Mouse (Mus musculus): ENCODE data around the gene Cmss1. TPM values are rescaled to one million over a fixed set of nuclear protein-coding genes. Genes with fewer than 3 reads are reported as not detected.

The Cmss1 gene
- total and polyA plus RNA-seq, 2 experiments from 2014 or later: 17.0 to 50.3 TPM

DNA sequence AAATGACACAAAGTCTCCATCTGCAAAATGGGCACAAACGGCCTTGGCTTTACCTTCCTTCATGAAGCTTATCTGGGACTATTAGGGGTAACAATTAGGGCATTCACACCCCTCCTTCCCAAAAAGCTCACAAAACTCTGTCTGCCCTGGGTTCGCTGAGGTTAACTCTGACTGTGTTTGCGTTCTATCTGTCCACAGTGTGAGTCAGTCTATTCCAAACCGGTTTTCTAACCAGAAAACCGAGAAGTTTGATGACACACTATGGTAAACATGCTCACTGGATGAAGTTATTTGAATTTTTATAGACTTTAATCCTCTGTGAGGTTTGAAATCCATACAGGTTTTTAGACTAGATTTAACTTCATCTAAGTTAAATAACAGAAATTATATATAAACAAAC, 81.6 kb downstream of the Cmss1 start:
- TF ChIP-seq CTCF (IDR thresholded peaks at IDR 0.05; ENCODE audit: low read depth): no peak
- TF ChIP-seq EP300 (IDR thresholded peaks at IDR 0.05; ENCODE audit: low read depth): no peak
- H3K4me3 ChIP-seq (ENCODE audit: low read depth, low read length): no peak overlapping the region
- WGBS: 82% methylated on average over 5 of the region's 5 CpGs
- H3K9me3 ChIP-seq (replicated peaks; ENCODE audit: control insufficient read depth, low read length): no peaks in the 10 kb centered on the region
- DNase-seq (ENCODE audit: low spot score) (no peak), ATAC-seq (ENCODE audit: insufficient read depth, low read depth) (no peak)
- H3K27me3 ChIP-seq (ENCODE audit: control insufficient read depth, insufficient read depth, low read length): no peaks in the 10 kb centered on the region
- H3K4me2 ChIP-seq (ENCODE audit: low read depth, low read length): no peak overlapping the region
- H3K4me1 ChIP-seq (ENCODE audit: control insufficient read depth, insufficient read depth): peaks cover 20% of the 10 kb centered on the region
- 0 out of 2 replicates have a peak, but pooled peaks cover 4% of the 10 kb centered on the region for H3K36me3 ChIP-seq (replicated peaks; ENCODE audit: control insufficient read depth, insufficient read depth, low read length)
- no peak overlapping the region for H3K27ac ChIP-seq (ENCODE audit: low read depth)
- no peak overlapping the region for H3K9ac ChIP-seq (replicated peaks; ENCODE audit: low read depth, low read length)

DNA sequence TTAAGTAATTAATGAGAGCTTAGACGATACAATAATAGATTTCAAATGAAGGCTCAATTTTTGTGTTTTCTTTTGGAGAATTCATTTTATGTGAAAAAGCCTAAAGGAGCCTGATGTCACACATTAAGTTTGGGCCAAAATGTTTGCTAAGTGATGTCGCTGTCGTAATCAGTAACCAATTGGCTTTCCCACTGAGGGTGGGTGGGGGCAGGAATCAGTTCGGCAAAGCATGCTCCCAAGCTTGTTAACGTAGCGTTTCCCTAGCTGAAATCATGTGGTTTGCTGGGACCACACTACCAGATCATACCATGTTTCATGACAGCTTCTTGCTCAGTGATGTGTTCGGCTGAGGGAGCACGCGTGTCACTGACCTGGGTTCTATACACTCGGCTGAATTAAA, 91.0 kb downstream of the Cmss1 start:
- H3K4me2 ChIP-seq (ENCODE audit: low read depth, low read length): no peak overlapping the region
- no peaks in the 10 kb centered on the region; the same call in 1 of the 2 replicates for H3K36me3 ChIP-seq (replicated peaks; ENCODE audit: control insufficient read depth, insufficient read depth, low read length)
- H3K9ac ChIP-seq (replicated peaks; ENCODE audit: low read depth, low read length): no peak overlapping the region
- no peaks in the 10 kb centered on the region for H3K27me3 ChIP-seq (ENCODE audit: control insufficient read depth, insufficient read depth, low read length)
- H3K9me3 ChIP-seq (replicated peaks; ENCODE audit: control insufficient read depth, low read length): no peaks in the 10 kb centered on the region
- H3K4me1 ChIP-seq (ENCODE audit: control insufficient read depth, insufficient read depth): no peaks in the 10 kb centered on the region
- TF ChIP-seq EP300 (IDR thresholded peaks at IDR 0.05; ENCODE audit: low read depth) (no peak), CTCF (IDR thresholded peaks at IDR 0.05; ENCODE audit: low read depth) (no peak)
- 0 out of 2 replicates have a peak overlapping the region, but pooled peaks have one; percentile 22 for H3K27ac ChIP-seq (ENCODE audit: low read depth)
- 71% methylated on average over 10 of the region's 10 CpGs for WGBS
- H3K4me3 ChIP-seq (ENCODE audit: low read depth, low read length): no peak overlapping the region
- peak; percentile 51; the same call in 1 of the 2 replicates for ATAC-seq (ENCODE audit: insufficient read depth, low read depth)
- DNase-seq (ENCODE audit: low spot score): no peak

- no peak overlapping the region for H3K4me3 ChIP-seq (ENCODE audit: low read depth, low read length)
- H3K27ac ChIP-seq (ENCODE audit: low read depth): no peak overlapping the region
- no peak for DNase-seq (ENCODE audit: low spot score)
- 75% methylated on average over 4 of the region's 4 CpGs for WGBS
- no peak for ATAC-seq (ENCODE audit: insufficient read depth, low read depth)
- H3K9me3 ChIP-seq (replicated peaks; ENCODE audit: control insufficient read depth, low read length): no peaks in the 10 kb centered on the region
- H3K36me3 ChIP-seq (replicated peaks; ENCODE audit: control insufficient read depth, insufficient read depth, low read length): no peaks in the 10 kb centered on the region; the same call in 1 of the 2 replicates
- H3K9ac ChIP-seq (replicated peaks; ENCODE audit: low read depth, low read length): no peak overlapping the region
- H3K27me3 ChIP-seq (ENCODE audit: control insufficient read depth, insufficient read depth, low read length): no peaks in the 10 kb centered on the region
- TF ChIP-seq EP300 (IDR thresholded peaks at IDR 0.05; ENCODE audit: low read depth) (no peak), CTCF (IDR thresholded peaks at IDR 0.05; ENCODE audit: low read depth) (no peak)
- H3K4me1 ChIP-seq (ENCODE audit: control insufficient read depth, insufficient read depth): no peaks in the 10 kb centered on the region
- no peak overlapping the region for H3K4me2 ChIP-seq (ENCODE audit: low read depth, low read length)
Measured at GRCm38 (mm10) chr16:57514371-57514770, 92.3 kb downstream of the Cmss1 start.

DNA sequence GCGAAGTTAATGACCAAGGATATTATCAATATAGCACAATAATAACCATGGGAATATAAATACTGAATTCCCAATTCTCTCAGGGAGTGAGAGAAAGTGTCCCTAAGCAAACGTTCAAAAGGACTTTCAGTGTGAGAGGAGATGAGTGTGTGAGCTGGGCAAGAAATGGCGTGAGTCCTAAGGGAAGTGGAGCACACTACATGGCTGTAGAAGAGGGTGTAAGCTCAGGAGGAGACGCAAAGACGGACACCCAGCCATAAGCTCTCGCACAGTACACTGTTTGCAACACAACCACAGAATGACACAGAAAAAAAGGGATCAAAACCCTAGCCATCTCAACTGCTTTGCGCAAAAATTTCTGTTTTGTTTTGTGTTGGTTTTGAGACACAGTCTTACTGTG, 93.1 kb downstream of the Cmss1 start:
- Histone ChIP-seq H3K36me3 (replicated peaks; ENCODE audit: control insufficient read depth, insufficient read depth, low read length) (no peaks in the 10 kb centered on the region; the same call in 1 of the 2 replicates), H3K27ac (ENCODE audit: low read depth) (no peak overlapping the region), H3K9ac (replicated peaks; ENCODE audit: low read depth, low read length) (no peak overlapping the region), H3K9me3 (replicated peaks; ENCODE audit: control insufficient read depth, low read length) (no peaks in the 10 kb centered on the region), H3K4me2 (ENCODE audit: low read depth, low read length) (no peak overlapping the region), H3K4me1 (ENCODE audit: control insufficient read depth, insufficient read depth) (no peaks in the 10 kb centered on the region), H3K27me3 (ENCODE audit: control insufficient read depth, insufficient read depth, low read length) (no peaks in the 10 kb centered on the region), H3K4me3 (ENCODE audit: low read depth, low read length) (no peak overlapping the region)
- 92% methylated on average over 7 of the region's 7 CpGs for WGBS
- ATAC-seq (ENCODE audit: insufficient read depth, low read depth) (no peak), DNase-seq (ENCODE audit: low spot score) (no peak)
- TF ChIP-seq EP300 (IDR thresholded peaks at IDR 0.05; ENCODE audit: low read depth): no peak
- TF ChIP-seq CTCF (IDR thresholded peaks at IDR 0.05; ENCODE audit: low read depth): no peak

GRCm38 (mm10) chr16:57509099-57509498, 97.6 kb downstream of the Cmss1 start:
- Histone ChIP-seq H3K27ac (ENCODE audit: low read depth) (no peak overlapping the region), H3K4me3 (ENCODE audit: low read depth, low read length) (no peak overlapping the region), H3K9me3 (replicated peaks; ENCODE audit: control insufficient read depth, low read length) (no peaks in the 10 kb centered on the region), H3K9ac (replicated peaks; ENCODE audit: low read depth, low read length) (no peak overlapping the region), H3K4me1 (ENCODE audit: control insufficient read depth, insufficient read depth) (no peaks in the 10 kb centered on the region), H3K27me3 (ENCODE audit: control insufficient read depth, insufficient read depth, low read length) (no peaks in the 10 kb centered on the region), H3K4me2 (ENCODE audit: low read depth, low read length) (no peak overlapping the region), H3K36me3 (replicated peaks; ENCODE audit: control insufficient read depth, insufficient read depth, low read length) (peaks cover 7% of the 10 kb centered on the region; the same call in 1 of the 2 replicates)
- ATAC-seq (ENCODE audit: insufficient read depth, low read depth): no peak
- TF ChIP-seq CTCF (IDR thresholded peaks at IDR 0.05; ENCODE audit: low read depth): no peak
- DNase-seq (ENCODE audit: low spot score): no peak
- 67% methylated on average over 3 of the region's 3 CpGs for WGBS

GRCm38 (mm10) chr16:57508351-57508750, 98.3 kb downstream of the Cmss1 start:
- Histone ChIP-seq H3K9ac (replicated peaks; ENCODE audit: low read depth, low read length) (no peak overlapping the region), H3K4me1 (ENCODE audit: control insufficient read depth, insufficient read depth) (no peaks in the 10 kb centered on the region), H3K4me2 (ENCODE audit: low read depth, low read length) (no peak overlapping the region), H3K36me3 (replicated peaks; ENCODE audit: control insufficient read depth, insufficient read depth, low read length) (peaks cover 7% of the 10 kb centered on the region; the same call in 1 of the 2 replicates), H3K27me3 (ENCODE audit: control insufficient read depth, insufficient read depth, low read length) (no peaks in the 10 kb centered on the region), H3K4me3 (ENCODE audit: low read depth, low read length) (no peak overlapping the region), H3K9me3 (replicated peaks; ENCODE audit: control insufficient read depth, low read length) (no peaks in the 10 kb centered on the region), H3K27ac (ENCODE audit: low read depth) (no peak overlapping the region)
- DNase-seq (ENCODE audit: low spot score) (no peak), ATAC-seq (ENCODE audit: insufficient read depth, low read depth) (no peak)
- no peak for TF ChIP-seq EP300 (IDR thresholded peaks at IDR 0.05; ENCODE audit: low read depth)
- no peak for TF ChIP-seq CTCF (IDR thresholded peaks at IDR 0.05; ENCODE audit: low read depth)
- WGBS: 97% methylated on average over 1 of the region's 1 CpGs
